Mouse (Mus musculus) right cerebral cortex, adult 2 months (tissue): ENCODE measurements around the gene Naa15.
A peak's percentile ranks its signal among the peaks of the same experiment; 100 is the strongest.
"Not testable (repeated sequence)": the region's sequence is repeated elsewhere in the genome, so short reads cannot be mapped to it uniquely, and the experiment has no call there.

Experiments used
- DNase-seq, 2 experiments: peaks; one replicate each; pipeline ENCODE4 v3.0.0; 2021 to 2022; ENCODE audit warnings: low spot score in 2 of 2

Naa15 gene

GRCm38 (mm10) chr3:51393651-51394050 lies 21.3 kb upstream of the Naa15 start:
- DNase-seq, result no peak

GRCm38 (mm10) chr3:51394881-51395280 lies 20.1 kb upstream of the Naa15 start:
- no peak for DNase-seq

- no peak for DNase-seq
Observed at GRCm38 (mm10) chr3:51395461-51396145, 19.3 kb upstream of the Naa15 start.

GRCm38 (mm10) chr3:51396219-51397068 lies 18.5 kb upstream of the Naa15 start, which contains the start of gene Mgarp:
Gene Mgarp (minus strand): TSS chr3:51396738.
- peak in 1 of 2 experiments; percentile 17 for DNase-seq

GRCm38 (mm10) chr3:51397700-51398299 lies 17.1 kb upstream of the Naa15 start:
- DNase-seq, result no peak

GRCm38 (mm10) chr3:51398667-51399066 lies 16.3 kb upstream of the Naa15 start:
- no peak for DNase-seq

- no peak for DNase-seq
Observed at GRCm38 (mm10) chr3:51399531-51399930, 15.4 kb upstream of the Naa15 start.

GRCm38 (mm10) chr3:51400682-51401081 lies 14.3 kb upstream of the Naa15 start:
- DNase-seq, result peak in 1 of 2 experiments; percentile 17

- not testable (repeated sequence) for DNase-seq
Observed at GRCm38 (mm10) chr3:51402054-51402453, 12.9 kb upstream of the Naa15 start.

GRCm38 (mm10) chr3:51402628-51403027 lies 12.3 kb upstream of the Naa15 start:
- DNase-seq, result no peak

- DNase-seq, result peak in 1 of 2 experiments; percentile 20
Observed at GRCm38 (mm10) chr3:51407870-51408560, 6.9 kb upstream of the Naa15 start.

GRCm38 (mm10) chr3:51408561-51409183 lies 6.3 kb upstream of the Naa15 start, which contains the start of gene Ndufc1:
Gene Ndufc1 (minus strand): TSS chr3:51408988.
- DNase-seq, result peak; percentile 97 to 98

GRCm38 (mm10) chr3:51412457-51412856 lies 2.5 kb upstream of the Naa15 start:
- DNase-seq, result no peak

GRCm38 (mm10) chr3:51413276-51413675 lies 1.7 kb upstream of the Naa15 start:
- DNase-seq, result no peak

GRCm38 (mm10) chr3:51416073-51416363 lies 1.1 kb downstream of the Naa15 start:
- no peak for DNase-seq

GRCm38 (mm10) chr3:51416364-51417134 lies 1.6 kb downstream of the Naa15 start:
- DNase-seq, result peak; percentile 21 to 34

GRCm38 (mm10) chr3:51417135-51417458 lies 2.1 kb downstream of the Naa15 start:
- DNase-seq, result no peak

GRCm38 (mm10) chr3:51417485-51417884 lies 2.5 kb downstream of the Naa15 start:
- DNase-seq, result no peak

GRCm38 (mm10) chr3:51417966-51418365 lies 3.0 kb downstream of the Naa15 start:
- DNase-seq, result no peak

- no peak for DNase-seq
Observed at GRCm38 (mm10) chr3:51421921-51422320, 7.0 kb downstream of the Naa15 start.

- DNase-seq, result no peak
Observed at GRCm38 (mm10) chr3:51425394-51425793, 10.4 kb downstream of the Naa15 start.
